ENCODE assay signal across 12 mouse cellular contexts in genomic region chr12:31714070-31714469, GRCm38 (mm10). TPM values are rescaled to one million over a fixed set of nuclear protein-coding genes. Genes with fewer than 3 reads are reported as not detected.
DNase-seq lines count a peak whose midpoint lies in the region; ATAC-seq and TF ChIP-seq lines count a peak whose summit lies in the region.
"Had no signal": no experiment of that assay in that cellular context is flagged by ENCODE, and none has a peak within 500 bp of the region (broad histone marks: within the 10 kb centered on the region; RNA-seq: fewer than 3 reads in every experiment).

No protein-coding gene starts in this region.

- no peak for DNase-seq in forebrain, embryonic 11.5 days (ENCODE audit: low spot score)
- DNase-seq in heart, postnatal 0 days (ENCODE audit: low spot score), result peak; percentile 23
- no peak for DNase-seq in heart, adult 8-10 months (ENCODE audit: low spot score)
- no peak for DNase-seq in embryonic facial prominence, embryonic 14.5 days (ENCODE audit: low spot score)
- no peak for DNase-seq in adrenal gland, postnatal 4 days (ENCODE audit: low spot score in 2 of 2)
- no peak for DNase-seq in frontal cortex, postnatal 36 days (ENCODE audit: low spot score in 2 of 2)
- DNase-seq: adrenal gland, adult 2 months; gastrocnemius, postnatal 25 days had no signal

- no peaks in the 10 kb centered on the region for H3K27me3 ChIP-seq in forebrain, embryonic 15.5 days
- no peaks in the 10 kb centered on the region for H3K27me3 ChIP-seq in forebrain, embryonic 11.5 days (ENCODE audit: control insufficient read depth, insufficient read depth, low read length)
- H3K27me3 ChIP-seq in heart, postnatal 0 days (ENCODE audit: control insufficient read depth, insufficient read depth, low read length), result no peaks in the 10 kb centered on the region
- no peaks in the 10 kb centered on the region for H3K27me3 ChIP-seq in embryonic facial prominence, embryonic 14.5 days (replicated peaks; ENCODE audit: control insufficient read depth, insufficient read depth, low read length)
- no peaks in the 10 kb centered on the region for H3K27me3 ChIP-seq in midbrain, embryonic 15.5 days (replicated peaks)
- H3K27me3 ChIP-seq: liver, embryonic 15.5 days had no signal

- H3K27ac ChIP-seq in forebrain, embryonic 15.5 days (replicated peaks), result peak overlapping the region; percentile 72
- H3K27ac ChIP-seq in forebrain, embryonic 11.5 days (ENCODE audit: low read depth, low read length), result no peak overlapping the region
- peak overlapping the region; percentile 56; the same call in 1 of the 2 replicates for H3K27ac ChIP-seq in heart, postnatal 0 days (ENCODE audit: low read depth)
- no peak overlapping the region for H3K27ac ChIP-seq in embryonic facial prominence, embryonic 14.5 days (replicated peaks; ENCODE audit: low read depth, low read length)
- H3K27ac ChIP-seq in midbrain, embryonic 15.5 days, result peak overlapping the region; percentile 91
- H3K27ac ChIP-seq: kidney, postnatal 0 days; liver, embryonic 15.5 days had no signal

- no peak for TF ChIP-seq EP300 in heart, postnatal 0 days (IDR thresholded peaks at IDR 0.05; ENCODE audit: low read depth)

- H3K4me1 ChIP-seq in forebrain, embryonic 15.5 days, result peaks cover 11% of the 10 kb centered on the region
- H3K4me1 ChIP-seq in forebrain, embryonic 11.5 days (replicated peaks; ENCODE audit: control insufficient read depth, insufficient read depth, low read length), result no peaks in the 10 kb centered on the region
- H3K4me1 ChIP-seq in heart, postnatal 0 days (ENCODE audit: control insufficient read depth, insufficient read depth), result no peaks in the 10 kb centered on the region; the same call in 1 of the 2 replicates
- H3K4me1 ChIP-seq in embryonic facial prominence, embryonic 14.5 days (ENCODE audit: control insufficient read depth, insufficient read depth, low read length), result peaks cover 7% of the 10 kb centered on the region
- H3K4me1 ChIP-seq in midbrain, embryonic 15.5 days, result peaks cover 13% of the 10 kb centered on the region
- H3K4me1 ChIP-seq: liver, embryonic 15.5 days had no signal

- WGBS in forebrain, embryonic 15.5 days, result 84% methylated on average over 3 of the region's 3 CpGs
- 94% methylated on average over 3 of the region's 3 CpGs for WGBS in forebrain, embryonic 11.5 days
- 81% methylated on average over 3 of the region's 3 CpGs for WGBS in heart, postnatal 0 days
- 83% methylated on average over 3 of the region's 3 CpGs for WGBS in embryonic facial prominence, embryonic 14.5 days
- 83% methylated on average over 3 of the region's 3 CpGs for WGBS in midbrain, embryonic 15.5 days

- H3K9ac ChIP-seq in forebrain, embryonic 15.5 days (replicated peaks), result no peak overlapping the region
- H3K9ac ChIP-seq in forebrain, embryonic 11.5 days (ENCODE audit: low read length), result no peak overlapping the region
- H3K9ac ChIP-seq in heart, postnatal 0 days (replicated peaks; ENCODE audit: low read depth, low read length), result peak overlapping the region; percentile 71; the same call in 1 of the 2 replicates
- H3K9ac ChIP-seq in embryonic facial prominence, embryonic 14.5 days (ENCODE audit: low read depth, low read length), result no peak overlapping the region
- H3K9ac ChIP-seq in midbrain, embryonic 15.5 days, result peak overlapping the region; percentile 71; the same call in 1 of the 2 replicates
- H3K9ac ChIP-seq: liver, embryonic 15.5 days had no signal

- no peaks in the 10 kb centered on the region for H3K9me3 ChIP-seq in forebrain, embryonic 15.5 days
- no peaks in the 10 kb centered on the region for H3K9me3 ChIP-seq in forebrain, embryonic 11.5 days (ENCODE audit: control insufficient read depth, low read length)
- H3K9me3 ChIP-seq in heart, postnatal 0 days (replicated peaks; ENCODE audit: control insufficient read depth, low read length), result no peaks in the 10 kb centered on the region
- no peaks in the 10 kb centered on the region for H3K9me3 ChIP-seq in embryonic facial prominence, embryonic 14.5 days (ENCODE audit: control insufficient read depth, low read length)
- H3K9me3 ChIP-seq in midbrain, embryonic 15.5 days, result no peaks in the 10 kb centered on the region
- H3K9me3 ChIP-seq: liver, embryonic 15.5 days had no signal

- no peaks in the 10 kb centered on the region for H3K36me3 ChIP-seq in forebrain, embryonic 15.5 days
- no peaks in the 10 kb centered on the region for H3K36me3 ChIP-seq in forebrain, embryonic 11.5 days (ENCODE audit: control insufficient read depth, insufficient read depth, low read length)
- H3K36me3 ChIP-seq in heart, postnatal 0 days (replicated peaks; ENCODE audit: control insufficient read depth, insufficient read depth, low read length), result 0 out of 2 replicates have a peak, but pooled peaks cover 2% of the 10 kb centered on the region
- no peaks in the 10 kb centered on the region for H3K36me3 ChIP-seq in embryonic facial prominence, embryonic 14.5 days (ENCODE audit: control insufficient read depth, insufficient read depth, low read length)
- no peaks in the 10 kb centered on the region for H3K36me3 ChIP-seq in midbrain, embryonic 15.5 days (replicated peaks)
- H3K36me3 ChIP-seq: liver, embryonic 15.5 days had no signal

- no peak for ATAC-seq in forebrain, embryonic 15.5 days (replicated peaks)
- ATAC-seq in forebrain, embryonic 11.5 days (replicated peaks; ENCODE audit: low FRiP score), result no peak
- no peak for ATAC-seq in heart, postnatal 0 days (ENCODE audit: insufficient read depth, low read depth)
- no peak for ATAC-seq in embryonic facial prominence, embryonic 14.5 days (ENCODE audit: low read depth)
- ATAC-seq in midbrain, embryonic 15.5 days (replicated peaks), result peak; percentile 65

- peak overlapping the region; percentile 33; the same call in 1 of the 2 replicates for H3K4me3 ChIP-seq in forebrain, embryonic 15.5 days
- no peak overlapping the region for H3K4me3 ChIP-seq in forebrain, embryonic 11.5 days (ENCODE audit: low read depth, low read length)
- H3K4me3 ChIP-seq in heart, postnatal 0 days (ENCODE audit: low read depth, low read length), result peak overlapping the region; percentile 52
- no peak overlapping the region for H3K4me3 ChIP-seq in embryonic facial prominence, embryonic 14.5 days (ENCODE audit: low read depth, low read length)
- peak overlapping the region; percentile 53 for H3K4me3 ChIP-seq in midbrain, embryonic 15.5 days
- H3K4me3 ChIP-seq: liver, embryonic 15.5 days had no signal

- H3K4me2 ChIP-seq in forebrain, embryonic 15.5 days (replicated peaks), result peak overlapping the region; percentile 16
- no peak overlapping the region for H3K4me2 ChIP-seq in forebrain, embryonic 11.5 days (ENCODE audit: low read depth, low read length, severe bottlenecking)
- peak overlapping the region; percentile 68 for H3K4me2 ChIP-seq in heart, postnatal 0 days (ENCODE audit: low read depth, low read length)
- H3K4me2 ChIP-seq in embryonic facial prominence, embryonic 14.5 days (ENCODE audit: low read depth, low read length), result peak overlapping the region; percentile 10; the same call in 1 of the 2 replicates
- peak overlapping the region; percentile 49 for H3K4me2 ChIP-seq in midbrain, embryonic 15.5 days
- H3K4me2 ChIP-seq: liver, embryonic 15.5 days had no signal

- no peak for TF ChIP-seq CTCF in heart, postnatal 0 days (IDR thresholded peaks at IDR 0.05; ENCODE audit: low read depth)

RNA-seq across cellular contexts. Expression of gene Gpr22, which starts 0.3 kb away (rescaled TPM):
- polyA plus RNA-seq in forebrain, embryonic 15.5 days (2015; fragmentation: Nextera tagmentation; extraction: Ambion mirVana), result 10.7 TPM in 2 replicates
- 2.6 and 4.1 TPM in 2 replicates for polyA plus RNA-seq in forebrain, embryonic 11.5 days (2014; fragmentation: Nextera tagmentation; extraction: Ambion mirVana)
- 15.8 and 16.0 TPM in 2 replicates for total RNA-seq in heart, postnatal 0 days (2014; rRNA removed; ENCODE audit: low replicate concordance)
- polyA plus RNA-seq in heart, postnatal 0 days (2015; fragmentation: Nextera tagmentation; extraction: Ambion mirVana), result 10.7 and 14.0 TPM in 2 replicates
- total RNA-seq in heart, adult 8-10 months (2022), result 10 to 100 TPM; 20.5 to 30.8 (median 28.3) TPM
- 0.88 and 1.2 TPM in 2 replicates for polyA plus RNA-seq in embryonic facial prominence, embryonic 14.5 days (2014; fragmentation: Nextera tagmentation; extraction: Ambion mirVana)
- polyA plus RNA-seq in midbrain, embryonic 15.5 days (2015; fragmentation: Nextera tagmentation; extraction: Ambion mirVana), result 19.2 and 22.4 TPM in 2 replicates
- total RNA-seq in adrenal gland, postnatal 4 days (2021), result 1 to 10 TPM; 7.6 to 9.4 TPM
- total RNA-seq: gastrocnemius, postnatal 25 days had no signal

RNA-seq across cellular contexts. Expression of gene Cog5, which starts 59.4 kb away (rescaled TPM):
- 24.1 and 27.2 TPM in 2 replicates for polyA plus RNA-seq in forebrain, embryonic 15.5 days (2015; fragmentation: Nextera tagmentation; extraction: Ambion mirVana)
- 30.4 and 35.2 TPM in 2 replicates for polyA plus RNA-seq in forebrain, embryonic 11.5 days (2014; fragmentation: Nextera tagmentation; extraction: Ambion mirVana)
- total RNA-seq in heart, postnatal 0 days (2014; rRNA removed; ENCODE audit: low replicate concordance), result 58.4 and 79.4 TPM in 2 replicates
- polyA plus RNA-seq in heart, postnatal 0 days (2015; fragmentation: Nextera tagmentation; extraction: Ambion mirVana), result 19.7 and 22.4 TPM in 2 replicates
- 10 to 100 TPM; 56.3 to 63.2 (median 59.0) TPM for total RNA-seq in heart, adult 8-10 months (2022)
- 32.4 and 34.0 TPM in 2 replicates for polyA plus RNA-seq in embryonic facial prominence, embryonic 14.5 days (2014; fragmentation: Nextera tagmentation; extraction: Ambion mirVana)
- polyA plus RNA-seq in midbrain, embryonic 15.5 days (2015; fragmentation: Nextera tagmentation; extraction: Ambion mirVana), result 26.1 and 28.4 TPM in 2 replicates
- total RNA-seq in adrenal gland, postnatal 4 days (2021), result 10 to 100 TPM; 46.0 to 49.1 TPM

RNA-seq across cellular contexts. Expression of gene Dus4l, which starts 59.4 kb away (rescaled TPM):
- polyA plus RNA-seq in forebrain, embryonic 15.5 days (2015; fragmentation: Nextera tagmentation; extraction: Ambion mirVana), result 7.3 and 10.8 TPM in 2 replicates
- 13.4 and 13.5 TPM in 2 replicates for polyA plus RNA-seq in forebrain, embryonic 11.5 days (2014; fragmentation: Nextera tagmentation; extraction: Ambion mirVana)
- total RNA-seq in heart, postnatal 0 days (2014; rRNA removed; ENCODE audit: low replicate concordance), result 2.2 and 3.2 TPM in 2 replicates
- polyA plus RNA-seq in heart, postnatal 0 days (2015; fragmentation: Nextera tagmentation; extraction: Ambion mirVana), result 7.6 and 7.7 TPM in 2 replicates
- total RNA-seq in heart, adult 8-10 months (2022), result 1 to 10 TPM; 5.2 to 9.2 (median 7.0) TPM
- 8.9 and 9.3 TPM in 2 replicates for polyA plus RNA-seq in embryonic facial prominence, embryonic 14.5 days (2014; fragmentation: Nextera tagmentation; extraction: Ambion mirVana)
- polyA plus RNA-seq in midbrain, embryonic 15.5 days (2015; fragmentation: Nextera tagmentation; extraction: Ambion mirVana), result 6.2 and 7.2 TPM in 2 replicates
- total RNA-seq in adrenal gland, postnatal 4 days (2021), result 10 to 100 TPM; 11.8 to 12.7 TPM

Comparison
In these comparisons a context has a peak if more than half of its experiments do, and no peak if none do; other contexts are left out.
1. H3K27ac ChIP-seq: peak in forebrain, embryonic 15.5 days (single experiment), heart, postnatal 0 days (single experiment) and midbrain, embryonic 15.5 days (single experiment); none in forebrain, embryonic 11.5 days (single experiment) and embryonic facial prominence, embryonic 14.5 days (single experiment).
2. H3K4me3 ChIP-seq: peak in forebrain, embryonic 15.5 days (single experiment), heart, postnatal 0 days (single experiment) and midbrain, embryonic 15.5 days (single experiment); none in forebrain, embryonic 11.5 days (single experiment) and embryonic facial prominence, embryonic 14.5 days (single experiment).
3. H3K9ac ChIP-seq: peak in heart, postnatal 0 days (single experiment) and midbrain, embryonic 15.5 days (single experiment); none in forebrain, embryonic 15.5 days (single experiment), forebrain, embryonic 11.5 days (single experiment) and embryonic facial prominence, embryonic 14.5 days (single experiment).